Mouse (Mus musculus) hindbrain, embryonic 16.5 days (tissue): Measurements from ENCODE around the gene Alkbh7. TPM values are rescaled to one million over a fixed set of nuclear protein-coding genes. Genes with fewer than 3 reads are reported as not detected.

Source experiments
- ATAC-seq: fragments of 200-750 bp; cut with Nextera tagmentation; 2 replicates; pipeline ENCODE4 v1.8.0; 2017; ENCODE audit warnings: moderate TSS enrichment, moderate library complexity
- H3K27ac ChIP-seq: fragments of 300-500 bp; sonication (generic); 2 replicates; pipeline ENCODE4 v1.5.1; 2014; ENCODE audit warnings: low read depth, mild to moderate bottlenecking, control low read depth, low read length, moderate library complexity
- H3K27me3 ChIP-seq: fragments of 300-500 bp; sonication (generic); replicated peaks from 2 replicates; pipeline ENCODE4 v1.6.1; 2014; ENCODE audit warnings: low read length; ENCODE audit not compliant: control insufficient read depth, insufficient read depth
- H3K36me3 ChIP-seq: fragments of 300-500 bp; sonication (generic); 2 replicates; pipeline ENCODE4 v1.6.1; 2014; ENCODE audit warnings: mild to moderate bottlenecking, low read length, moderate library complexity, mixed read lengths; ENCODE audit not compliant: control insufficient read depth, insufficient read depth
- H3K4me1 ChIP-seq: fragments of 300-500 bp; sonication (generic); 2 replicates; pipeline ENCODE4 v1.6.1; 2014; ENCODE audit warnings: low read depth, low read length; ENCODE audit not compliant: control insufficient read depth, insufficient read depth
- H3K4me2 ChIP-seq: fragments of 300-500 bp; sonication (generic); 2 replicates; pipeline ENCODE4 v1.6.1; 2014; ENCODE audit warnings: mild to moderate bottlenecking, low read length, control low read depth, moderate library complexity
- H3K4me3 ChIP-seq: fragments of 300-500 bp; sonication (generic); 2 replicates; pipeline ENCODE4 v1.5.1; 2014; ENCODE audit warnings: mild to moderate bottlenecking, low read length, control low read depth, moderate library complexity
- H3K9ac ChIP-seq: fragments of 300-500 bp; sonication (generic); 2 replicates; pipeline ENCODE4 v1.6.1; 2014; ENCODE audit warnings: low read depth, mild to moderate bottlenecking, control low read depth, low read length, moderate library complexity
- H3K9me3 ChIP-seq: fragments of 300-500 bp; sonication (generic); 2 replicates; pipeline ENCODE4 v1.6.1; 2014; ENCODE audit warnings: mild to moderate bottlenecking, low read length, moderate library complexity; ENCODE audit not compliant: control insufficient read depth
- WGBS: fragments of 180-500 bp; shearing (Covaris S2); extraction: QIAGEN DNeasy Blood & Tissue Kit; methylation state at CpG from one replicate; pipeline ENCODE4 v1.1.7; 2014; 5-methylcytosine and 5-hydroxymethylcytosine counted together
- polyA plus RNA-seq: library from polyadenylated mRNA; unstranded; fragments of >200 nt; fragmentation: Nextera tagmentation; extraction: Ambion mirVana; gene quantifications from 2 replicates; pipeline ENCODE4 v1.2.1, GENCODE M21; 2015

The Alkbh7 gene
- polyA plus RNA-seq, 1 experiment from 2014 or later = 64.4 TPM

DNA sequence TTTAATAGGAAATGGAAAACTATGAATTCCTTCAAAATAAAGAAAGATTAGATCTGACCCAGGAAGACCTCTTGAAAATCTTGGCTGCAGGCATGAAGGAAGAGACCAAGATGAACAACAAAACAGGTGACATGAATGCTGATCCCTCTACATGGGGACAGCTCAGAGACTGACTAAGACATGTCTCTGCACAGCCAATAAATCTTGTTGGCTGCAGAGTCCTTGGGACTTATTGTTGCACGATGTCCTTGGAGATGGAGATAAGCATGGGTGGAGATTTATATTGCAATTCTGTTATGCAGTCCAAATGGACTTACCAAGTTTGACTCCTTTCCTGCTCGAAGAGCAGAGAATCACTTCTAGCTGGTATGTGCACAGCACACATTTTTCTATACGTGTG is 27.8 kb upstream of the Alkbh7 start:
- H3K4me3 ChIP-seq = no peak overlapping the region
- H3K9ac ChIP-seq = no peak overlapping the region
- 63% methylated on average over 3 of the region's 3 CpGs for WGBS
- H3K9me3 ChIP-seq = no peaks in the 10 kb centered on the region
- no peak for ATAC-seq
- H3K27ac ChIP-seq = no peak overlapping the region
- H3K27me3 ChIP-seq = no peaks in the 10 kb centered on the region
- H3K4me1 ChIP-seq = no peaks in the 10 kb centered on the region
- no peak overlapping the region for H3K4me2 ChIP-seq
- H3K36me3 ChIP-seq = no peaks in the 10 kb centered on the region

DNA sequence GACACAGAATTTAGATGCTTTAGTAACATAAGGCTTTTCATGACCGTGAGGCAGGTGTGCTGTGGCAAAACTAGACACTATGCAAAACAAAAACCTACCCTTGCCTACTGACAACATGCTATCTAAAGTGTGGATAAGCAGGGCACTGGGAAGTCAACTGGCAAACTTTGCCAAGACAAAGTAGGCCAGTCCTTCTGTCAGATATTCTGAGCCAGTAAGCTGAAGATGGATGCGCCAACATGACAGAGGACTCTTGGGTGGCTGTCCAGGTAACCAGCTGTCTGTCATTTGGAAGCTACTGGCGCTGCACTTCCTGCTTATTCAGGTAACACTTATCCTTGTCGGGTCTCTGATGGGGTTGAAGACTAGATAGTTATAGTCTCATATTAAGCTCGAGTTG is 27.1 kb upstream of the Alkbh7 start:
- no peak overlapping the region for H3K9ac ChIP-seq
- 64% methylated on average over 5 of the region's 5 CpGs for WGBS
- ATAC-seq = no peak
- no peaks in the 10 kb centered on the region for H3K4me1 ChIP-seq
- H3K4me3 ChIP-seq = no peak overlapping the region
- H3K27ac ChIP-seq = no peak overlapping the region
- no peaks in the 10 kb centered on the region for H3K9me3 ChIP-seq
- H3K36me3 ChIP-seq = no peaks in the 10 kb centered on the region
- H3K4me2 ChIP-seq = no peak overlapping the region
- H3K27me3 ChIP-seq = no peaks in the 10 kb centered on the region

DNA sequence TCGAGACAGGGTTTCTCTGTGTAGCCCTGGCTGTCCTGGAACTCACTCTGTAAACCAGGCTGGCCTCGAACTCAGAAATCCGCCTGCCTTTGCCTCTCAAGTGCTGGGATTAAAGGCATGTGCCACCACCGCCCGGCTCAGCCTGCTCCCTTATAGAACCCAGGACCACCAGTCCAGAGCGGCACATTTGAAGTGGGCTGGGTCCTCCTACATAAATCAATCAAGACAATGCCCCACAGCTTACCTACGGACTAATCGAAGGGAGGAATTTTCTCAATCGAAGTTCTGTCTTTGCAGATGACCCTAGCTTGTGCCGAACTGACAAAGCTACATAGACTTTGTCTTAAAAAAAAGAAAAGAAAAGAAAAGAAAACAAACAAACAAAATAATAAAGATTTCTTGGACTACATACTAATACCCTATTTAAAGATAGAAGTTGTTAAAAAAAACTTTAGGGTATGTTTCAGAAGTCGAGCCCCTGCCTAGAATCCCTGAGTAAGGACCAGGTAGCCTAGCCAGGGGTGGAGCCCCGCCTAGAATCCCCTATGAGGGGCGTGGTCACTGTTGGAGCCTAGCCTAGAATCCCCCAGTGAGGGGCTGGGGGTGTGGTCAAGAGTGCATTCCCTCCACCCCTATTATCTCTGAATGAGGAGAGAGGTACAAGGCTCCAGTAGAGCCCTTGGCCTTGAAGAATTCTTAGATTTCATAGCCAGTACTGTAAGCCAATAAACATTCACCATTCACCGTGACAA is 23.0 kb upstream of the Alkbh7 start:
- H3K4me1 ChIP-seq = no peaks in the 10 kb centered on the region
- no peaks in the 10 kb centered on the region for H3K27me3 ChIP-seq
- no peaks in the 10 kb centered on the region for H3K36me3 ChIP-seq
- H3K4me3 ChIP-seq = no peak overlapping the region
- H3K9me3 ChIP-seq = no peaks in the 10 kb centered on the region
- no peak overlapping the region for H3K4me2 ChIP-seq
- WGBS = 70% methylated on average over 13 of the region's 14 CpGs
- ATAC-seq = no peak
- H3K9ac ChIP-seq = no peak overlapping the region
- no peak overlapping the region for H3K27ac ChIP-seq

DNA sequence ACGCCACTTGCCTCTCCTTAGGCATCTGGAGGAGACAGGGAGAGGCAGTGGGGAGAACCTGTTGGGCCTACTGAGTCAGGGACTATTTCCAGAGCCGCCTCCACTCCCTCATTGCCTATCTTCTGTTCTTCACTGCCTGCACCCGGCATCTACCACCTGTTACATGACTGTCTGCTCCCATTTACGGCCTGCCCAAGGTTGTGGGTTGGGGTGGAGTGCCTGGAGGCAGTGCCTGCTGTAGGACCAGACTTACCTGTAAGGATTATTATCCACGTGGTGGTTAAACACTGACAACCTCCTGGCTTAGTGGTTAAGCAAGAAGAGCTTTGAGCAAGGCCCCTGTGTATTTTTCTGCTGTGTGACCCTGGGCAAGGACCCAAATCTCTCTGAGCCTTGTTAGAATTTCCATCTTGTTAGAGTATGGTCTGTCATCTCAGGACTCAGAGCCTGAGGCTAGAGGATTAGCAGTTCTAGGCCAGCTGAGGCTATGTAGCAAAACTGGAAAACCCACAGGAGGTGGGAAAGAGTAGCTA is 22.4 kb upstream of the Alkbh7 start:
- H3K27ac ChIP-seq = no peak overlapping the region
- no peak for ATAC-seq
- H3K4me1 ChIP-seq = no peaks in the 10 kb centered on the region
- H3K4me2 ChIP-seq = no peak overlapping the region
- no peak overlapping the region for H3K4me3 ChIP-seq
- H3K9ac ChIP-seq = no peak overlapping the region
- no peaks in the 10 kb centered on the region for H3K36me3 ChIP-seq
- no peaks in the 10 kb centered on the region for H3K9me3 ChIP-seq
- no peaks in the 10 kb centered on the region for H3K27me3 ChIP-seq
- whole genome bisulfite sequencing = 77% methylated on average over 5 of the region's 5 CpGs

DNA sequence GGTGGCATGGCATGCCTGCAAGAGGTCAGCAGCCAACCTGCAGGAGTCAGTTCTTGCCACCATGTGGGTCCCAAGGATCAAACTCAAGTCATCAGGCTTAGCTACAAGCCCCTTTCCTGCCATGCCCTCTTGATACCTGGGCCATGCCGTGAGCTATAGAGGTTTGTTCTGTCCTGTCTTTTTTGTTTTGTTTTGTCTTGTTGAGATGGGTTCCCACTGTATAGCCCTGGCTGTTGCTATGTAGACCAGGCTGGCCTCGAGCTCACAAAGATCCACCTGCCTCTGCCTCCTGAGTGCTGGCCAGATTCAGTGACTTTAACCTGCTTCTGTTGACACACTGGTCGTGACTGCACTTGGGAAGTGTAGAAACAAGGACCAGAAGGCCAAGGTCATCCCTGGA is 21.7 kb upstream of the Alkbh7 start:
- no peak overlapping the region for H3K27ac ChIP-seq
- 82% methylated on average over 3 of the region's 3 CpGs for WGBS
- no peaks in the 10 kb centered on the region for H3K36me3 ChIP-seq
- no peak for ATAC-seq
- no peak overlapping the region for H3K4me3 ChIP-seq
- H3K4me1 ChIP-seq = no peaks in the 10 kb centered on the region
- H3K9me3 ChIP-seq = no peaks in the 10 kb centered on the region
- H3K27me3 ChIP-seq = no peaks in the 10 kb centered on the region
- no peak overlapping the region for H3K9ac ChIP-seq
- H3K4me2 ChIP-seq = no peak overlapping the region

DNA sequence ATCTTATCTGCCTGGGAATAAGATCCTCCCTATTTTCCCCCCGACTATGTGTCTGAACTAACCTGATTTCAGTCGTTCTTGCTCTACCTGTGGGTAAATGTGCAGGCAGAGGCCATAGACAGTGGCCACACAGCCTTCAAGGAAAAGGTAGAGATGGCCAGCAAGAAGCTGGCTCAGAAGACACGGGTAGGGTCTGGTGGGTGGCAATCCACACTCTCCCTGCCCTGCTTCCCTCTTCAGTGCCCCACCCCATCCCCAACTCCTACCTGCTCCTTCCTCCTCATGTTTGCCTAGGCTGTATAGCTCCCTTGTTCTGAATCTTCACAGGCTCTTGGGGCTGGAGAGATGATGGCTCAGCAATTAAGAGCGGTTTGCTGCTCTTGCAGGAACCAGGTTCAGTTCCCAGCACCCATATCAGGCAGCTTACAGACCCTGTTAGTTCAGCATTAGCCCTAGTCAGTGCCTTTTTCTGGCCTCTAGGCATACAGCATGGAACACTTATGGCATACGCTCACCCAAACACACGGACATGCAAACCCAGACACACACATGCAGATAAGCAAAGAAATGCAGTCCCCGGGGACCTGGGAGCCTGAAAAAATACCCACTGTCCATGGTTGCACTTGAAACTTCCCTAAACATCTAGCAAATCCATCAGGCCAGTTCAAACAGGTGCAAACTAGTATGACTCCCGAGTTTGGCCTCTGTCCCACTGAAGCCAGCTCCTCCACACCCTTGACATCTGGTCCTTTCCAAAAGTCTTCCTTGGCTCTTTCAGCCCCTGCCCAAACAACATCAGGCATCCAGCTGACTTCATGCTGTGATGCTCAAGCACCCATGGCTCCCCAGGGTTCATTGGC is 20.4 kb upstream of the Alkbh7 start:
- H3K27ac ChIP-seq = no peak overlapping the region
- H3K9me3 ChIP-seq = no peaks in the 10 kb centered on the region
- H3K27me3 ChIP-seq = no peaks in the 10 kb centered on the region
- no peak overlapping the region for H3K4me3 ChIP-seq
- no peak overlapping the region for H3K9ac ChIP-seq
- no peak overlapping the region for H3K4me2 ChIP-seq
- 77% methylated on average over 8 of the region's 8 CpGs for WGBS
- no peaks in the 10 kb centered on the region for H3K36me3 ChIP-seq
- no peaks in the 10 kb centered on the region for H3K4me1 ChIP-seq
- no peak for ATAC-seq

DNA sequence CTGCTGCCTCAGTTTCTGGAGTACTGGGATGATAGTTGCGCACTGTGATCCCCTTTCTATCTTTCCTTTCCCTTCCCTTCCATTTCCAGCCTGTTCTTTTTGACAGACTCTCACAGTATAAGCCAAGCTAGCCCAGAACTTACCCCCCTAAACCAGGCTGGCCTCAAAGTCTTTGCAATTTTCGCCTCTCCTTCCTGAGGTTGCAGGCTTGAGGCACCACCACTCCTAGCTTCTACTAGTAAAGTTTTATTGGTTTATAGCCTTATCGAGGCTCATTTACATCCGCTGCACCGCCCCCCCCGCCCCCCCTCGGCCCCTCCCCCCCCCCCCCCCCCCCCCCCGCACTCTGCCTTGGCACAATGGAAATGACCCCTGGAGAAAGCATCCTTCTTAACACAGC is 17.6 kb upstream of the Alkbh7 start:
- WGBS = 30% methylated on average over 7 of the region's 8 CpGs

DNA sequence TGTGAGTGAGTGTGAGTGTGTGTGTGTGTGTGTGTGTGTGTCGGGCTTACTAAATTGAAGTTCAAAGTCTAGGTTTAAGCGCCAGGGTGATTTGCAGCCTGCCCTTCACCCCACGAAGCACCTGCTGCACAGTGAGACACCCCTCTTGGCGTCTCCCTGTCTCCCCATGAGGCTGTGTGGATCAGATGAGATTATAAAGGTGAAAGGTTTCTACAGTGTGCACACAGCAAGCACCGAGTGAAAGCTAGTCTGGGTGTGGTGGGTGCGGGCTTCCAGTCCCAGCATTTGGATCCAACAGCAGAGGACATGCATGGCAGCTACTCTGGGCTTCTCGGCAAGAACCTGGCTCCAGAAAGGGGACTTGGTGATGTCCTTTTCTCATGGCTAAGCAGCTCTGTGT is 16.1 kb upstream of the Alkbh7 start:
- Histone ChIP-seq H3K27me3 (no peaks in the 10 kb centered on the region), H3K4me1 (no peaks in the 10 kb centered on the region), H3K27ac (no peak overlapping the region), H3K4me3 (no peak overlapping the region), H3K9ac (no peak overlapping the region), H3K4me2 (no peak overlapping the region), H3K9me3 (no peaks in the 10 kb centered on the region), H3K36me3 (no peaks in the 10 kb centered on the region)
- ATAC-seq = no peak
- WGBS = 84% methylated on average over 7 of the region's 7 CpGs

More for the DNA sequence above, 17.6 kb upstream of the Alkbh7 start:
- Histone ChIP-seq H3K4me2 (no peak overlapping the region), H3K9me3 (no peaks in the 10 kb centered on the region), H3K36me3 (no peaks in the 10 kb centered on the region), H3K4me1 (no peaks in the 10 kb centered on the region), H3K4me3 (no peak overlapping the region), H3K27ac (no peak overlapping the region), H3K27me3 (no peaks in the 10 kb centered on the region), H3K9ac (no peak overlapping the region)
- ATAC-seq = no peak

DNA sequence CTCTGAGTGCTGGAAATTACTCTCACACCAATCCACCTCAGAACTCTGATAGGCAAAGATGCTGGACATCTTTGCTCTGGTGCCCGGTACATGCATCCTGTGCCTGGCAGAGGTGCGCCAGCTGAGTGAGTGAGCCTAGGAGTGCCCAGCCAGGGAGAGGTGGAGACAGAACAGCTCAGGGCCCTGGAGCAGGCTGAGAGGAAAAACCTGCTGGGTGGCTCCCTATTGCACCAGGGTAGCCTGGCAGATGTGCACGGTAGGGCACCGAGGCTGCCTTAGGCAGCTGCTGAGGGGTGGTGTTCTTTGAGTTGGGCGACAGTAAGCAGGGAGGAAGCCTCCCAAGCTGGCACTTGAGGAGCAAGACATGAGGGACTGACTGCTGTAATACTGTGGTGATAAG is 15.1 kb upstream of the Alkbh7 start, which contains the start of gene Acer1:
Gene Acer1, minus strand, starts transcription at position 114 of the 400 bp plus-strand sequence.
- Histone ChIP-seq H3K4me1 (no peaks in the 10 kb centered on the region), H3K9me3 (no peaks in the 10 kb centered on the region), H3K9ac (no peak within 1 kb of the TSS), H3K36me3 (no peaks in the 10 kb centered on the region), H3K4me3 (no peak within 1 kb of the TSS), H3K27me3 (no peaks in the 10 kb centered on the region), H3K27ac (no peak within 1 kb of the TSS), H3K4me2 (no peak within 1 kb of the TSS)
- no peak for ATAC-seq
- WGBS = 72% methylated on average over 5 of the region's 5 CpGs
